Mouse (Mus musculus): Measurements from ENCODE around the gene Mbd3. TPM values are rescaled to one million over a fixed set of nuclear protein-coding genes. Genes with fewer than 3 reads are reported as not detected.

Gene Mbd3
- polyA plus RNA-seq (2012; rRNA removed), result 55.1 and 85.7 TPM in 2 replicates

- H3K27ac ChIP-seq (ENCODE audit: insufficient read depth, low read depth, low read length), result peak within 1 kb of the TSS; percentile 88
- peaks cover 33% of the 10 kb centered on the region for H3K36me3 ChIP-seq (ENCODE audit: control insufficient read depth, insufficient read depth, low read length)
- TF ChIP-seq POLR2A (IDR thresholded peaks at IDR 0.05; ENCODE audit: low read depth, low read length) (peak; percentile 89), CTCF (IDR thresholded peaks at IDR 0.05; ENCODE audit: extremely low read depth, insufficient read length, insufficient replicate concordance, low read depth, low read length) (no peak)
- H3K4me3 ChIP-seq (ENCODE audit: low read depth, low read length), result peak within 1 kb of the TSS; percentile 72
- H3K27me3 ChIP-seq (ENCODE audit: control insufficient read depth, insufficient read depth, low read length), result no peaks in the 10 kb centered on the region
- under 1% methylated on average over 82 of the region's 82 CpGs for WGBS
- H3K4me1 ChIP-seq (ENCODE audit: control insufficient read depth, insufficient read depth, insufficient read length, low read length), result peaks cover 14% of the 10 kb centered on the region
Measured at GRCm38 (mm10) chr10:80399191-80399972, at the start of gene Mbd3. Gene Mbd3, minus strand, starts transcription at chr10:80399550.

GRCm38 (mm10) chr10:80445898-80446601 lies 46.7 kb upstream of the Mbd3 start:
- Histone ChIP-seq H3K36me3 (ENCODE audit: control insufficient read depth, insufficient read depth, low read length) (no peaks in the 10 kb centered on the region), H3K27ac (ENCODE audit: insufficient read depth, low read depth, low read length) (no peak overlapping the region), H3K4me3 (ENCODE audit: low read depth, low read length) (no peak overlapping the region), H3K27me3 (ENCODE audit: control insufficient read depth, insufficient read depth, low read length) (no peaks in the 10 kb centered on the region), H3K4me1 (ENCODE audit: control insufficient read depth, insufficient read depth, insufficient read length, low read length) (no peaks in the 10 kb centered on the region; the same call in 1 of the 2 replicates)
- WGBS, result 9% methylated on average over 26 of the region's 26 CpGs
- TF ChIP-seq CTCF (IDR thresholded peaks at IDR 0.05; ENCODE audit: extremely low read depth, insufficient read length, insufficient replicate concordance, low read depth, low read length), result peak; percentile 95
- no peak for TF ChIP-seq POLR2A (IDR thresholded peaks at IDR 0.05; ENCODE audit: low read depth, low read length)

- WGBS, result 77% methylated on average over 1 of the region's 1 CpGs
- Histone ChIP-seq H3K36me3 (ENCODE audit: control insufficient read depth, insufficient read depth, low read length) (no peaks in the 10 kb centered on the region), H3K4me1 (ENCODE audit: control insufficient read depth, insufficient read depth, insufficient read length, low read length) (no peaks in the 10 kb centered on the region; the same call in 1 of the 2 replicates), H3K4me3 (ENCODE audit: low read depth, low read length) (no peak overlapping the region), H3K27ac (ENCODE audit: insufficient read depth, low read depth, low read length) (no peak overlapping the region), H3K27me3 (ENCODE audit: control insufficient read depth, insufficient read depth, low read length) (no peaks in the 10 kb centered on the region)
- TF ChIP-seq POLR2A (IDR thresholded peaks at IDR 0.05; ENCODE audit: low read depth, low read length) (no peak), CTCF (IDR thresholded peaks at IDR 0.05; ENCODE audit: extremely low read depth, insufficient read length, insufficient replicate concordance, low read depth, low read length) (no peak)
Measured at GRCm38 (mm10) chr10:80445052-80445451, 45.7 kb upstream of the Mbd3 start.

GRCm38 (mm10) chr10:80444339-80445045 lies 45.1 kb upstream of the Mbd3 start:
- Histone ChIP-seq H3K4me1 (ENCODE audit: control insufficient read depth, insufficient read depth, insufficient read length, low read length) (no peaks in the 10 kb centered on the region; the same call in 1 of the 2 replicates), H3K27ac (ENCODE audit: insufficient read depth, low read depth, low read length) (no peak overlapping the region), H3K36me3 (ENCODE audit: control insufficient read depth, insufficient read depth, low read length) (no peaks in the 10 kb centered on the region), H3K4me3 (ENCODE audit: low read depth, low read length) (no peak overlapping the region), H3K27me3 (ENCODE audit: control insufficient read depth, insufficient read depth, low read length) (no peaks in the 10 kb centered on the region)
- TF ChIP-seq POLR2A (IDR thresholded peaks at IDR 0.05; ENCODE audit: low read depth, low read length) (no peak), CTCF (IDR thresholded peaks at IDR 0.05; ENCODE audit: extremely low read depth, insufficient read length, insufficient replicate concordance, low read depth, low read length) (no peak)
- 54% methylated on average over 5 of the region's 5 CpGs for WGBS

- Histone ChIP-seq H3K27ac (ENCODE audit: insufficient read depth, low read depth, low read length) (no peak overlapping the region), H3K36me3 (ENCODE audit: control insufficient read depth, insufficient read depth, low read length) (no peaks in the 10 kb centered on the region), H3K4me3 (ENCODE audit: low read depth, low read length) (no peak overlapping the region), H3K4me1 (ENCODE audit: control insufficient read depth, insufficient read depth, insufficient read length, low read length) (no peaks in the 10 kb centered on the region; the same call in 1 of the 2 replicates), H3K27me3 (ENCODE audit: control insufficient read depth, insufficient read depth, low read length) (no peaks in the 10 kb centered on the region)
- TF ChIP-seq POLR2A (IDR thresholded peaks at IDR 0.05; ENCODE audit: low read depth, low read length) (no peak), CTCF (IDR thresholded peaks at IDR 0.05; ENCODE audit: extremely low read depth, insufficient read length, insufficient replicate concordance, low read depth, low read length) (no peak)
- WGBS, result 89% methylated on average over 8 of the region's 8 CpGs
Measured at GRCm38 (mm10) chr10:80443575-80444278, 44.4 kb upstream of the Mbd3 start.

GRCm38 (mm10) chr10:80442989-80443388 lies 43.6 kb upstream of the Mbd3 start:
- WGBS, result 53% methylated on average over 2 of the region's 2 CpGs
- no peak overlapping the region for H3K4me3 ChIP-seq (ENCODE audit: low read depth, low read length)
- H3K27me3 ChIP-seq (ENCODE audit: control insufficient read depth, insufficient read depth, low read length), result no peaks in the 10 kb centered on the region
- no peak overlapping the region for H3K27ac ChIP-seq (ENCODE audit: insufficient read depth, low read depth, low read length)
- H3K4me1 ChIP-seq (ENCODE audit: control insufficient read depth, insufficient read depth, insufficient read length, low read length), result no peaks in the 10 kb centered on the region; the same call in 1 of the 2 replicates
- no peaks in the 10 kb centered on the region for H3K36me3 ChIP-seq (ENCODE audit: control insufficient read depth, insufficient read depth, low read length)
- TF ChIP-seq CTCF (IDR thresholded peaks at IDR 0.05; ENCODE audit: extremely low read depth, insufficient read length, insufficient replicate concordance, low read depth, low read length), result no peak
- no peak for TF ChIP-seq POLR2A (IDR thresholded peaks at IDR 0.05; ENCODE audit: low read depth, low read length)
